Mouse (Mus musculus) neural tube, embryonic 14.5 days (tissue): ENCODE results near the gene Slit3. TPM values are rescaled to one million over a fixed set of nuclear protein-coding genes. Genes with fewer than 3 reads are reported as not detected.
A peak's percentile ranks its signal among the peaks of the same experiment; 100 is the strongest.

Source experiments
- ATAC-seq: fragments of 200-750 bp; cut with Nextera tagmentation; 2 replicates; pipeline ENCODE4 v1.8.0; 2017; ENCODE audit warnings: low read depth, mild to moderate bottlenecking, moderate TSS enrichment, moderate library complexity
- H3K27ac ChIP-seq: fragments of 300-500 bp; sonication (generic); 2 replicates; pipeline ENCODE4 v1.5.1; 2014; ENCODE audit warnings: low read depth, mild to moderate bottlenecking, control low read depth, low read length, moderate library complexity, mixed read lengths
- H3K27me3 ChIP-seq: fragments of 300-500 bp; sonication (generic); 2 replicates; pipeline ENCODE4 v1.6.1; 2014; ENCODE audit warnings: low read length; ENCODE audit not compliant: control insufficient read depth, insufficient read depth
- H3K36me3 ChIP-seq: fragments of 300-500 bp; sonication (generic); 2 replicates; pipeline ENCODE4 v1.6.1; 2014; ENCODE audit warnings: low read length, mixed read lengths; ENCODE audit not compliant: control insufficient read depth, insufficient read depth
- H3K4me1 ChIP-seq: fragments of 300-500 bp; sonication (generic); 2 replicates; pipeline ENCODE4 v1.6.1; 2014; ENCODE audit warnings: low read length; ENCODE audit not compliant: control insufficient read depth, insufficient read depth
- H3K4me2 ChIP-seq: fragments of 300-500 bp; sonication (generic); 2 replicates; pipeline ENCODE4 v1.6.1; 2014; ENCODE audit warnings: mild to moderate bottlenecking, low read depth, low read length, control low read depth
- H3K4me3 ChIP-seq: fragments of 300-500 bp; sonication (generic); 2 replicates; pipeline ENCODE4 v1.5.1; 2014; ENCODE audit warnings: low read depth, low read length, control low read depth, mixed read lengths
- H3K9ac ChIP-seq: fragments of 300-500 bp; sonication (generic); replicated peaks from 2 replicates; pipeline ENCODE4 v1.6.1; 2014; ENCODE audit warnings: low read depth, mild to moderate bottlenecking, control low read depth, low read length, mixed read lengths
- H3K9me3 ChIP-seq: fragments of 300-500 bp; sonication (generic); 2 replicates; pipeline ENCODE4 v1.6.1; 2016; ENCODE audit warnings: low read length; ENCODE audit not compliant: control insufficient read depth
- WGBS: fragments of 180-500 bp; shearing (Covaris S2); extraction: QIAGEN DNeasy Blood & Tissue Kit; methylation state at CpG from one replicate; pipeline ENCODE4 v1.1.7; 2014; 5-methylcytosine and 5-hydroxymethylcytosine counted together
- polyA plus RNA-seq: library from polyadenylated mRNA; unstranded; fragments of >200 nt; fragmentation: Nextera tagmentation; extraction: Ambion mirVana; gene quantifications from 2 replicates; pipeline ENCODE4 v1.2.1, GENCODE M21; 2014

Slit3 gene
- polyA plus RNA-seq, 1 experiment from 2014 or later: 14.6 TPM

DNA sequence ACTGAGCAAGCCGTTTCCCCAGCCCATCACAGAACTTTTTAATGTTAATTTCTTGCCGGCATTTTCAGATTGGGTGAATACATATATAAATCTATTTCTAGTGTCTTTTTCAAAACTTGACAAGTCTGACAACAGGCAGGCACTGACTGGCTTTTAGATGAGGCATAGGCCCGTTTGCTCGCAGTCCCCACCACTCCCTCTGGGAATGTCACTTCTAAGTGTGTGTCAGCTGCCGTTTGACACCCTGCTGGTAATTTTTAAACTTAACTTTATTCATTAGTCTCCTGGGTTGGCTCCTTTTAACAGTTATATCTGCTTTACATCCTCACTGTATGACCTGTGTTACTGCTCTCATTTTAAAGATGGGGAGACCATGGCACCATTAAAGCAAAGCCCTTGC lies 21.2 kb downstream of the Slit3 start:
- no peak for ATAC-seq
- Histone ChIP-seq H3K27ac (no peak overlapping the region), H3K36me3 (no peaks in the 10 kb centered on the region), H3K27me3 (no peaks in the 10 kb centered on the region), H3K4me3 (no peak overlapping the region), H3K9ac (no peak overlapping the region), H3K4me2 (no peak overlapping the region), H3K9me3 (no peaks in the 10 kb centered on the region), H3K4me1 (no peaks in the 10 kb centered on the region)
- WGBS: 63% methylated on average over 5 of the region's 5 CpGs

DNA sequence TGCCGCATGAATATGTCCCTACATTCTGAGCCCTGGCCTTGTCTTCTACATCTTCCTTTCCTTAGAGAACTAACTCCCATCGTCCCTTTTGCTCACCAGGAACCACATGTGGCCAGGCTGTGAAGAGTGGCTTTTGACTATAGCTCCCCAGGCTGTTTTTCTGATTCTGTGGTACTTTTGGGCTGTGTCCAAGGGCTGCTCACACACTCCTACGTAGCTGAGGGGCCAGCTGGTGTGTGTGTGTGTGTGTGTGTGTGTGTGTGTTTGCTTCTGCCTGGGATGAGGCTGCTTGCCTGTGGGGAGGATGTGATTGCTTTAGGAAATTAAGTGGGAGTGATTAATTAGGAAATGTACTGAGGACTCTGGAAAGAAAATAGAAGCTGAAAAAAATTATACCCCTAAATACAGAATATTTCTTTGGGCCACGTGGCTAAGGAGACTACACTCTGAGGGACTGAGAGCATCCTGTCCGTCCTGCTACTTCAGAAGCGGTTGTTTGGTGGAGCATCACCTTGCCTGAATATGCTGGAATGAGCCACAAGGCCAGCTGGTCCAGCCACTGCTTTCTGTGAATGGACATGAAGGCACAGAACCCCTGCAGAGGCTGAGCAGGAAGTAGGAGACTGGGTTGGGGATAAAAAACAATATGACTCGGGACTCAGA lies 21.8 kb downstream of the Slit3 start:
- Histone ChIP-seq H3K27me3 (no peaks in the 10 kb centered on the region), H3K36me3 (no peaks in the 10 kb centered on the region), H3K4me1 (no peaks in the 10 kb centered on the region), H3K4me3 (no peak overlapping the region), H3K27ac (no peak overlapping the region), H3K4me2 (no peak overlapping the region), H3K9me3 (no peaks in the 10 kb centered on the region), H3K9ac (no peak overlapping the region)
- ATAC-seq: peak; percentile 66; the same call in 1 of the 2 replicates
- 56% methylated on average over 7 of the region's 7 CpGs for WGBS

DNA sequence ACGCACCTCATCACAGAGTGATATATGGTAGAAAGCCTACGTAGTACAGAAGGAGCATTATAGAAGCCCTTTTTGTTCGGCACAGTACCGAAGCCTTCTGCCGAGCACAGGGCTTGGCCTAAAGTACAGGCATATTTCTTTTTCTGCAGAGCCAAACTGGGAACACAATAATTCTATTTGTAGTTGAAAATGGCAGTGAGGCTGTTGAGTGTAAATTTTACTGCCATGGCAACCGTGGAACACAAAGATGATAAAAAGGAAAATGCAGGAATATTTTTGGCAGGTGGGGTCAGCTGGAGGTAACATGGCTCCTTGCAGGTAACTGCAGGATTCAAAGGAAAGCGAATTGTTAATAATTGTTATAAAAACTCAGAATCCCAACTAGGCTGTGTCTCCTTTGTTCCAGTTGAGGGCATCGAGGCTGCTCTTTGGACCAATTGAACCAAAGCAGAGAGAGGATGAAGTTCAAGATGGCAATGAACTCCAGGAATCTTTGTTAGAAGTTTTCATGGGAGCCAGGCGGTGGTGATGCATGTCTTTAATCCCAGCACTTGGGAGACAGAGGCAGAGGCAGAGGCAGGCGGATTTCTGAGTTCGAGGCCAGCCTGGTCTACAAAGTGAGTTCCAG lies 26.9 kb downstream of the Slit3 start:
- ATAC-seq: no peak
- peaks cover 7% of the 10 kb centered on the region; the same call in 1 of the 2 replicates for H3K4me1 ChIP-seq
- H3K4me3 ChIP-seq: no peak overlapping the region
- no peaks in the 10 kb centered on the region for H3K9me3 ChIP-seq
- WGBS: 82% methylated on average over 11 of the region's 11 CpGs
- no peak overlapping the region for H3K4me2 ChIP-seq
- H3K27me3 ChIP-seq: peaks cover 2% of the 10 kb centered on the region; the same call in 1 of the 2 replicates
- H3K9ac ChIP-seq: no peak overlapping the region
- H3K27ac ChIP-seq: no peak overlapping the region
- no peaks in the 10 kb centered on the region for H3K36me3 ChIP-seq

DNA sequence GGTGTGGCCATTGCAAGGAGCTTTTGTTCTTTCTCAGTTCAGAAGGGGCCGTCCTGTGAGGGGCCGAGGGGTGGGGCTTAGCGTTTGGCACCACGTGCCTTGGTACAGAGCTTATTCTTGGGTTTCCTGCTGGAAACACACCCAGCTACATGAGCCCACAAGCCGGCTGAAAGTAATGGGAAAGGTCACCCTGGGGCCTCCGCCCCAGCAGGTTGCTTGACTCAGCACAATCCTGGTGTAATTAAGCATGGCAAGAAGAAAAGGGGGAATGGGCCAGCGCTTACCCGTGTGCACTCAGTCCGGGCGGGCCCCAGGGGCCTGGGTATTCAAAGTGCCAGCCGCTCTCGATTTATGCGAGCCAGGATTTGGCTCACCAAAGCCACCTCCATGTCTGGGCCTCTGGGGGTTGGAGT lies 30.5 kb downstream of the Slit3 start:
- Histone ChIP-seq H3K4me3 (no peak overlapping the region), H3K27ac (no peak overlapping the region), H3K4me1 (peaks cover 7% of the 10 kb centered on the region; the same call in 1 of the 2 replicates), H3K9me3 (no peaks in the 10 kb centered on the region), H3K36me3 (no peaks in the 10 kb centered on the region), H3K9ac (no peak overlapping the region), H3K27me3 (peaks cover 9% of the 10 kb centered on the region; the same call in 1 of the 2 replicates), H3K4me2 (no peak overlapping the region)
- 7% methylated on average over 13 of the region's 13 CpGs for WGBS
- ATAC-seq: peak; percentile 91

DNA sequence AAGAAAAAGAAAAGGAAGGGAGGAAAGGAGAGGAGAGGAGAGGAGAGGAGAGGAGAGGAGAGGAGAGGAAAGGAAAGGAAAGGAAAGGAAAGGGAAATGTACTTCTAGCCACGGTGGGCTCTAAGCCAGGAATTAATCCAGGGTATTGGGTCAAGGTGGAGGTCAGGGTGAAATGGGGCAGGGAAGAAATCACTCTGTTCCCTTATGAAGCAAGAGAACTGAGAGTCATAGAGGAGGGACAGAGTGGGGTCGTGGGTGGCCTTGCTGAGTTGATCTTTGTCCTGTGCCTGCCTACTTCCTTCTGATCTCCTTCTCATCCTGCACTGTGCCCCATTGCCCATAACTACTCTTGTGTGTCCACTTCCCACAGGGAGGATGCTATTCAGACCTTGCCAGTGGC lies 31.9 kb downstream of the Slit3 start:
- peaks cover 9% of the 10 kb centered on the region; the same call in 1 of the 2 replicates for H3K27me3 ChIP-seq
- H3K4me3 ChIP-seq: no peak overlapping the region
- no peak overlapping the region for H3K9ac ChIP-seq
- no peak overlapping the region for H3K27ac ChIP-seq
- WGBS: 70% methylated on average over 2 of the region's 2 CpGs
- H3K4me2 ChIP-seq: no peak overlapping the region
- H3K36me3 ChIP-seq: no peaks in the 10 kb centered on the region
- H3K9me3 ChIP-seq: no peaks in the 10 kb centered on the region
- ATAC-seq: no peak
- H3K4me1 ChIP-seq: peaks cover 7% of the 10 kb centered on the region; the same call in 1 of the 2 replicates

DNA sequence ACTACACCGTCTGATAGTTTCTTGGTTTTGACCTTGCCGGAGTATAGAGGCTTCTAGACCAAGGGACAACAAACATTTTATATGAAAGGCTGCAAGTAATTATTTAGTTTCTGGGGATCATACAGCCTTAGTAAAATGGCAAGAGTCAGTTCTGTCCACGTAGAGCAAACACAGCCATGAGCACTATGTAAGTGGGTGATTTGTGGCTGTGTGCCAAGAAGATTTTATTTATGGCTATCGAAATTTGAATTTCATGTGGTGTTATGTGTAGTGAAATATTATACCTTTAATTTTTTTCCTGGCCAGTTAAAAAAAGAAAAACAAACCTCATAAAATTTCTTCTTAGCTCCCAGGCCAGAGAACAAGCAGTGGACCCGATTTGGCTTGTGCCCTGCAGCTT lies 33.4 kb downstream of the Slit3 start:
- 81% methylated on average over 5 of the region's 5 CpGs for WGBS
- H3K9ac ChIP-seq: no peak overlapping the region
- H3K4me3 ChIP-seq: no peak overlapping the region
- H3K4me1 ChIP-seq: peaks cover 7% of the 10 kb centered on the region; the same call in 1 of the 2 replicates
- H3K4me2 ChIP-seq: no peak overlapping the region
- H3K27me3 ChIP-seq: peaks cover 9% of the 10 kb centered on the region; the same call in 1 of the 2 replicates
- no peak overlapping the region for H3K27ac ChIP-seq
- no peaks in the 10 kb centered on the region for H3K36me3 ChIP-seq
- no peaks in the 10 kb centered on the region for H3K9me3 ChIP-seq
- ATAC-seq: no peak

DNA sequence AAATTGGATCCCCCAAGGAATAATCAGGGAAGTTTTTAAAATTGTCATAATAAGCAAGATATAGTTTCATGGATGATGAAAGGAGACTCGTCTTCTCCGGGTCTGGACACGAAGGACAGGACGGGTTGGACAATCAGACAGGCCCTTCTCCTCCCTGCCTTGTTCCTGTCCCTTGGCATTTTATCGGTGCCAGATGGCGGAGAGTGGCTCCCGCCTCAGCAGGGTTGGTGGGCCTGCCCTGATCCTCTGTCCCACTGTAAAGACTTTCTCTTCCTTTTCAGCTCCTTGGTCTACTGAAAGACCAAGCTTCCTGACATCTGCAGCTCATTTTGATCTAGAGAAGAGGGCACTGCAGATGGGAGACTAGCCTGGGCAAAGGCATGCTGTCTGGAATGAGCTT lies 34.3 kb downstream of the Slit3 start:
- ATAC-seq: no peak
- H3K27me3 ChIP-seq: peaks cover 9% of the 10 kb centered on the region; the same call in 1 of the 2 replicates
- H3K9me3 ChIP-seq: no peaks in the 10 kb centered on the region
- no peak overlapping the region for H3K4me3 ChIP-seq
- H3K27ac ChIP-seq: no peak overlapping the region
- no peak overlapping the region for H3K4me2 ChIP-seq
- no peaks in the 10 kb centered on the region for H3K36me3 ChIP-seq
- no peak overlapping the region for H3K9ac ChIP-seq
- WGBS: 95% methylated on average over 7 of the region's 7 CpGs
- H3K4me1 ChIP-seq: peaks cover 7% of the 10 kb centered on the region; the same call in 1 of the 2 replicates

DNA sequence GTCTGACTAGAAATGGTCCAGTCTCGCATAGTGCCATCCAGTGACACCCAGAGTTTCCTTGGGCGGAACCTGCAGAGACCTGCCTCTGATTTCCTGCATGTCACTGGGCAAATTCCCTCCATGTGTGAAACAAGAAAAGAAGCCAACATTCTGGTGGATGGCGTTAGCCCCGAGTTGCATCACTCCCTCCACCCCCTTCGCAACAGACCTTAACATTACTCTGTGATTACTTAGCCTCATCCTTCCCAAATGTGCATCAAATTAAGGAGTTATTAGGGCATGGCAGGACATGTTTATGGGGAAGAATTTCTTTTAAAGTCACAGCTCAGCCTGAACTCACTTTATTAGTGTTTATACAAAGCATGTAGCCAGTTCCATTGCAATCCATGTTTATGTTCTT lies 35.7 kb downstream of the Slit3 start:
- WGBS: 92% methylated on average over 5 of the region's 5 CpGs
- Histone ChIP-seq H3K27me3 (peaks cover 9% of the 10 kb centered on the region; the same call in 1 of the 2 replicates), H3K4me2 (no peak overlapping the region), H3K27ac (no peak overlapping the region), H3K9ac (no peak overlapping the region), H3K9me3 (no peaks in the 10 kb centered on the region), H3K4me1 (peaks cover 5% of the 10 kb centered on the region; the same call in 1 of the 2 replicates), H3K4me3 (no peak overlapping the region), H3K36me3 (no peaks in the 10 kb centered on the region)
- no peak for ATAC-seq

DNA sequence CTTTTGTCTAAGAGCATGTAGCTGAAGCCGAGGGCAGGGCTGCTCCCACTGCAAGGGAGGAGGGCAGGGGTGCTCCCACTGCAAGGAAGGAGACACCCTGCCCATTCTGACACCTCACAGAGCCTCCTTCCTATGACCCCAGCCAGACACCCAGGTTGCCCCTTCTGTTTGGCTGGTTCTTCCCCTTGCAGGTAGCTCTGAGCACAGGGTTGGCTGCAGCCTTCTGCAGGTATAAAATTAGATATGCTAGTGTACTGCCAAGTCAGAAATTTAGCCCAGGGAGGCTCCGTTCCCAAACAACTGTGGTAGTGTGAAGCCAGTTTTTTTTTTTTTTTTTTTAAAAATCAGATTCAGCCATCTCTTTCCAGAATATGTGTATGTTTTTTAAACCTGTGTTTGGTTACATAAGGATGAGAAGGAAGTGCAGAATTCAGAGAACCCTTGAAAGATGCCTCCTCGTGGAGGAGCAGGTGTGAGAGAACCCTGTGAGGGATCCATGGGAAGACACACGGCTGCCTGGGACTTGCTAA lies 39.7 kb downstream of the Slit3 start:
- 86% methylated on average over 4 of the region's 4 CpGs for WGBS
- Histone ChIP-seq H3K36me3 (no peaks in the 10 kb centered on the region), H3K4me2 (no peak overlapping the region), H3K9ac (no peak overlapping the region), H3K27me3 (no peaks in the 10 kb centered on the region), H3K4me3 (no peak overlapping the region), H3K27ac (no peak overlapping the region), H3K4me1 (no peaks in the 10 kb centered on the region), H3K9me3 (no peaks in the 10 kb centered on the region)
- ATAC-seq: no peak
